In genomic region chr15:6556911-6557310, GRCm38 (mm10) we compare ENCODE assay signal across 22 mouse cellular contexts. TPM values are rescaled to one million over a fixed set of nuclear protein-coding genes. Genes with fewer than 3 reads are reported as not detected.
DNase-seq lines count a peak whose midpoint lies in the region; ATAC-seq lines count a peak whose summit lies in the region.
"Had no signal": no experiment of that assay in that cellular context is flagged by ENCODE, and none has a peak within 500 bp of the region (broad histone marks: within the 10 kb centered on the region; RNA-seq: fewer than 3 reads in every experiment).

No protein-coding gene starts in this region.

- H3K79me2 ChIP-seq in macrophage (ENCODE audit: inconsistent target) = peaks cover 72% of the 10 kb centered on the region

- H3K36me3 ChIP-seq in macrophage (ENCODE audit: inconsistent target) = no peaks in the 10 kb centered on the region
- H3K36me3 ChIP-seq: embryonic facial prominence, embryonic 13.5 days; forebrain, embryonic 12.5 days; heart, embryonic 15.5 days; hindbrain, embryonic 10.5 days had no signal

- H3K4me3 ChIP-seq in macrophage (ENCODE audit: inconsistent target) = no peak overlapping the region
- H3K4me3 ChIP-seq: embryonic facial prominence, embryonic 13.5 days; forebrain, embryonic 12.5 days; heart, embryonic 15.5 days; hindbrain, embryonic 10.5 days had no signal

- WGBS in macrophage (ENCODE audit: missing documents) = 20% methylated on average over 6 of the region's 6 CpGs

- peak; percentile 45 for ATAC-seq in common myeloid progenitor, adult 5-6 weeks (replicated peaks; ENCODE audit: low read depth, poor library complexity, severe bottlenecking)
- ATAC-seq in monocyte, adult 5-6 weeks (replicated peaks; ENCODE audit: insufficient number of reproducible peaks, low FRiP score, low TSS enrichment, poor library complexity, severe bottlenecking) = peak; percentile 77
- ATAC-seq in activated CD4-positive, CD25-positive, alpha-beta regulatory T cell, adult 4 months = no peak
- ATAC-seq in CD4-positive, CD25-positive, alpha-beta regulatory T cell, adult 4 months = no peak
- ATAC-seq: forebrain, embryonic 16.5 days; intestine, embryonic 16.5 days had no signal

- peak overlapping the region; percentile 79 for H3K27ac ChIP-seq in macrophage
- H3K27ac ChIP-seq: embryonic facial prominence, embryonic 13.5 days; forebrain, embryonic 12.5 days; heart, embryonic 15.5 days; hindbrain, embryonic 10.5 days; hindbrain, embryonic 14.5 days had no signal

- DNase-seq in CD4-positive helper T cell, adult 2 months (ENCODE audit: low read depth, low spot score) = peak; percentile 44
- DNase-seq in lung, postnatal 25 days (ENCODE audit: low spot score) = no peak
- DNase-seq: adrenal gland, adult 2 months; adrenal gland, postnatal 25 days; cerebellum, adult 11 months; cerebellum, adult 8-10 months; cerebellum, postnatal 14 days; gastrocnemius, postnatal 10 days; heart, adult 18-20 months; heart, postnatal 14 days had no signal

RNA-seq across cellular contexts. Expression of gene Fyb, which starts 34.3 kb away (rescaled TPM):
- 40.5 and 132 TPM in 2 replicates for total RNA-seq in common myeloid progenitor, adult 5-6 weeks (2017)
- 1,000 to 10,000 TPM in 25 of 26 experiments, 100 to 1,000 TPM in 1; 946 to 4,580 (median 3,223) TPM for total RNA-seq in macrophage (2018; cell fraction: chromatin; rRNA removed)
- 1,000 to 10,000 TPM in 9 of 26 experiments, 100 to 1,000 TPM in 17; 417 to 1,132 (median 746) TPM for total RNA-seq in macrophage (2018; cell fraction: cytosol; rRNA removed)
- 1,000 to 10,000 TPM; 1,077 to 2,236 (median 1,801) TPM for total RNA-seq in macrophage (2018; cell fraction: nucleus; rRNA removed)
- 370 to 786 TPM (median 465 TPM) in 3 replicates for polyA plus RNA-seq in macrophage (2018)
- total RNA-seq in monocyte, adult 5-6 weeks (2017) = 384 to 678 TPM (median 449 TPM) in 3 replicates
- polyA plus RNA-seq in activated CD4-positive, CD25-positive, alpha-beta regulatory T cell, adult 4 months (2017; shearing (Covaris generic)) = 100 to 1,000 TPM; 556 to 650 TPM
- polyA plus RNA-seq in CD4-positive, CD25-positive, alpha-beta regulatory T cell, adult 4 months (2017; shearing (Covaris generic)) = 100 to 1,000 TPM; 684 to 751 TPM

Comparison
In these comparisons a context has a peak if more than half of its experiments do, and no peak if none do; other contexts are left out.
1. ATAC-seq: peak in common myeloid progenitor, adult 5-6 weeks (single experiment) and monocyte, adult 5-6 weeks (single experiment); none in activated CD4-positive, CD25-positive, alpha-beta regulatory T cell, adult 4 months (single experiment) and CD4-positive, CD25-positive, alpha-beta regulatory T cell, adult 4 months (single experiment).